Mouse (Mus musculus): ENCODE results near the gene 9130213A22Rik. TPM values are rescaled to one million over a fixed set of nuclear protein-coding genes. Genes with fewer than 3 reads are reported as not detected.

9130213A22Rik gene
- polyA plus RNA-seq, 1 experiment = 1.2 TPM

DNA sequence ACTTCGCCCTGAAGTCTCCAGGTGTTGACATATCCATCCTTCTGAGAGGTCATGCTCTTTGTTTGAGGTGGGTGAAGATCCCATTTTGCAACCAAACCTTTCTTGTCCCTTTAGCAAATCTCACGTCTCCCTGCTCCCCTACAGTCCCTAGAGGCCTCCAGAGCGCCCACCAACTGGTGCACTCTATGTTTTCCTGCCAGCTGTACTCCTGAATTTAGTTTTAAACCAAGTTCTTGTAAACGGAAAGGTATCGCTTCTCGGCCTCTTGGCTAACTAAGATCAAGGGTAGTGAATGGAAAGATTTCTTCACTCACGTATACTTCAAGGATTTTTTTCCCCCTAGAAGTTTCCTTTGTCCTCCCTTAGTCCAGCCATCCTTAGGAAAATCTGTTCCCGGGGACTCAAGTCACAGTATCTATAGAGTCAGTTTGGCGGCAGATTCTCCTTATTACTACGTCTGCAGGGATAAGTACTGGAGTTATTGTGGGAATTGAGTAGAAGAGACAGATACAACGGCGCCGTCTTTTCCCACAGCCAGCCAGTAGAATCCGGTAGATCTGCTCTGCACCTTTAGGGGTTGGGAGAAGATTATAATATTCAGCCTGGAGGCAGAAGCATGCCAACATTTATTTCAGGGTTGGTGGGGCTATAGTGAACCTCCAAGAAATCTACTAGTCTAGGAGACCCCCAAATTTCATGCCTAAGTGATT is 2.8 kb downstream of the 9130213A22Rik start:
- TF ChIP-seq POLR2A (IDR thresholded peaks at IDR 0.05; ENCODE audit: borderline replicate concordance, extremely low read depth, low read depth, low read length) (no peak), CTCF (IDR thresholded peaks at IDR 0.05; ENCODE audit: insufficient read depth, low read length) (no peak)
- Histone ChIP-seq H3K4me1 (ENCODE audit: control insufficient read depth, insufficient read depth, low read length) (peaks cover 3% of the 10 kb centered on the region; the same call in 1 of the 2 replicates), H3K4me3 (replicated peaks; ENCODE audit: extremely low read depth, low read depth, low read length) (no peak overlapping the region)
- DNase-seq = no peak
- 73% methylated on average over 14 of the region's 14 CpGs for WGBS

DNA sequence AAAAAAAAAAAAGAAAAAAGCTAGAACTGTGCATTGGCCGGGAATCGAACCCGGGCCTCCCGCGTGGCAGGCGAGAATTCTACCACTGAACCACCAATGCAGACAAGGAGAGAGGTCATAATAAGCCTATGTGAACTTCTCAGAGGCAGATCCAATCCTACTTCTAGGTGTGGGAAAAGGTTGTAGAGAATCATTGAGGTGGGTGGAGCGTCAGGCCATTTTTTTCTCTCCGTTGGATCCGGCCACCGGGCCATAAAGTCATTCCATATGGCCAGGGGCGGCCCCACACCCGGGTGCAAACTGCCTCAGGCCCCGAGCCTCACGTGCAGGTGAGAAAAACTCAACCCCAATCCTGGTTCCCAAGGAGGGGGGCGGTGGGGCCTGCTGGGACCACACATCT is 3.6 kb downstream of the 9130213A22Rik start:
- peak overlapping the region; percentile 76 for H3K4me3 ChIP-seq (replicated peaks; ENCODE audit: extremely low read depth, low read depth, low read length)
- WGBS = 3% methylated on average over 15 of the region's 15 CpGs
- peak; percentile 84 for DNase-seq
- peaks cover 3% of the 10 kb centered on the region; the same call in 1 of the 2 replicates for H3K4me1 ChIP-seq (ENCODE audit: control insufficient read depth, insufficient read depth, low read length)
- TF ChIP-seq CTCF (IDR thresholded peaks at IDR 0.05; ENCODE audit: insufficient read depth, low read length) (no peak), POLR2A (IDR thresholded peaks at IDR 0.05; ENCODE audit: borderline replicate concordance, extremely low read depth, low read depth, low read length) (no peak)

DNA sequence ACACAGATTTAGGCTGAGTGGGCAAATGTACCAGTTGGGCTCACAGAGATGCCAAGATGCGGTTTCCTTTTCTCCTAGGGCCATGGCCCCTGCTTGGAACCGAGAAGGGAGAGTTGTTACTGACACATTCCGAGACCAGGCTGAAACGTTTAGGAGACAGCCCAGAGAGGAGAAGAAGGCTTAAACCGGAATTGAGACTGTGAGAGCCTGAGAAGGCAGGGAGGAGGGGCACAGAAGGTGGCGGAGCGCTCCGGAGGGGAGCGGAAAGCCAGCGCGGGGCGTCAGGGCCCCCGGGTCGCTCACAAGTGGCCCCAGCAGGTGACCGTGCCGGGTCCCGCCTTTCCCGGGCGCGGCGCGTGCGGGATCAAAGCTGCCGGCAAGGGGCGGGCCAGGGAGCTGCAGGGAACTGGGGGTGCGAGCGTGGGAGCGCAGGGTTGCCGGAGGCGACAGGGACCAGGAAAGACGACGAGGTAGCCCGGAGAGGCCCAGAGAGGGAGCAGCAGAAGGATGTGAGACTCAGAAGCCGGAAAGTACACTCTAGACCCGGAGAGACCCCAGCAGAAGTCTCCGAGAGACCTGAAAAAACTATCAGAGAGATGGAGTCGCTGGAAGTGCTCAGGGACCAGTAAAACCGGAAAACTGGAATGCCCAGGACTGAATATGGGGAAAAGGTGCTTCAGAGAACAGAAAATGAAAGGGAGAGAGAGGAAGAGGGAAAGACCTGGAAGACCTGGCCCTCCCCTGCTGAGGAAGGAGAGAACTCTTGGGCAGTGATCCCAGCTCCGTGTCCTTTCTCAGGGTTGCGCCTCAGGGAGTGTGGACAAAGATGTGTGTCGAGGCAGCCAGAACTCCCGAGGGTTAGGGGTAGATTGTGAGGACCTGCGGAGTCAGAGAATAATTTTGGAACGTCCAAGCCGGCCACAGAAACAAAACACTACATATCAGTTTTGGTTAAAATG is 4.4 kb downstream of the 9130213A22Rik start:
- under 1% methylated on average over 45 of the region's 45 CpGs for WGBS
- H3K4me1 ChIP-seq (ENCODE audit: control insufficient read depth, insufficient read depth, low read length) = peaks cover under 1% of the 10 kb centered on the region; the same call in 1 of the 2 replicates
- TF ChIP-seq CTCF (IDR thresholded peaks at IDR 0.05; ENCODE audit: insufficient read depth, low read length) (no peak), POLR2A (IDR thresholded peaks at IDR 0.05; ENCODE audit: borderline replicate concordance, extremely low read depth, low read depth, low read length) (0 out of 2 replicates have a peak, but pooled peaks have one; percentile 20)
- peak overlapping the region; percentile 76 for H3K4me3 ChIP-seq (replicated peaks; ENCODE audit: extremely low read depth, low read depth, low read length)
- DNase-seq = peak; percentile 80

GRCm38 (mm10) chr11:69116843-69117242 is 5.5 kb downstream of the 9130213A22Rik start:
- no peak for TF ChIP-seq POLR2A (IDR thresholded peaks at IDR 0.05; ENCODE audit: borderline replicate concordance, extremely low read depth, low read depth, low read length)
- no peak for TF ChIP-seq CTCF (IDR thresholded peaks at IDR 0.05; ENCODE audit: insufficient read depth, low read length)
- Histone ChIP-seq H3K4me1 (ENCODE audit: control insufficient read depth, insufficient read depth, low read length) (no peaks in the 10 kb centered on the region), H3K4me3 (replicated peaks; ENCODE audit: extremely low read depth, low read depth, low read length) (no peak overlapping the region)
- WGBS = 53% methylated on average over 5 of the region's 5 CpGs
- DNase-seq = no peak

- DNase-seq = no peak
- Histone ChIP-seq H3K4me3 (replicated peaks; ENCODE audit: extremely low read depth, low read depth, low read length) (no peak overlapping the region), H3K4me1 (ENCODE audit: control insufficient read depth, insufficient read depth, low read length) (peaks cover 4% of the 10 kb centered on the region; the same call in 1 of the 2 replicates)
- 71% methylated on average over 3 of the region's 3 CpGs for WGBS
- no peak for TF ChIP-seq POLR2A (IDR thresholded peaks at IDR 0.05; ENCODE audit: borderline replicate concordance, extremely low read depth, low read depth, low read length)
- TF ChIP-seq CTCF (IDR thresholded peaks at IDR 0.05; ENCODE audit: insufficient read depth, low read length) = no peak
These were observed 7.8 kb downstream of the 9130213A22Rik start for GRCm38 (mm10) chr11:69114621-69115020.

- TF ChIP-seq CTCF (IDR thresholded peaks at IDR 0.05; ENCODE audit: insufficient read depth, low read length) = no peak
- no peak for TF ChIP-seq POLR2A (IDR thresholded peaks at IDR 0.05; ENCODE audit: borderline replicate concordance, extremely low read depth, low read depth, low read length)
- WGBS = 60% methylated on average over 3 of the region's 3 CpGs
These were observed 8.4 kb downstream of the 9130213A22Rik start for GRCm38 (mm10) chr11:69114018-69114417.

GRCm38 (mm10) chr11:69111865-69112264 is 10.5 kb downstream of the 9130213A22Rik start:
- WGBS = 53% methylated on average over 4 of the region's 4 CpGs
- DNase-seq = no peak
- Histone ChIP-seq H3K4me3 (replicated peaks; ENCODE audit: extremely low read depth, low read depth, low read length) (no peak overlapping the region), H3K4me1 (ENCODE audit: control insufficient read depth, insufficient read depth, low read length) (peaks cover 4% of the 10 kb centered on the region; the same call in 1 of the 2 replicates)
- no peak for TF ChIP-seq CTCF (IDR thresholded peaks at IDR 0.05; ENCODE audit: insufficient read depth, low read length)
- TF ChIP-seq POLR2A (IDR thresholded peaks at IDR 0.05; ENCODE audit: borderline replicate concordance, extremely low read depth, low read depth, low read length) = no peak

More at GRCm38 (mm10) chr11:69114018-69114417, 8.4 kb downstream of the 9130213A22Rik start:
- Histone ChIP-seq H3K4me1 (ENCODE audit: control insufficient read depth, insufficient read depth, low read length) (peaks cover 4% of the 10 kb centered on the region; the same call in 1 of the 2 replicates), H3K4me3 (replicated peaks; ENCODE audit: extremely low read depth, low read depth, low read length) (no peak overlapping the region)
- DNase-seq = no peak

- TF ChIP-seq CTCF (IDR thresholded peaks at IDR 0.05; ENCODE audit: insufficient read depth, low read length) (no peak), POLR2A (IDR thresholded peaks at IDR 0.05; ENCODE audit: borderline replicate concordance, extremely low read depth, low read depth, low read length) (no peak)
- H3K4me3 ChIP-seq (replicated peaks; ENCODE audit: extremely low read depth, low read depth, low read length) = peak overlapping the region; percentile 44
- H3K4me1 ChIP-seq (ENCODE audit: control insufficient read depth, insufficient read depth, low read length) = peaks cover 4% of the 10 kb centered on the region; the same call in 1 of the 2 replicates
- DNase-seq = no peak
- 10% methylated on average over 21 of the region's 21 CpGs for WGBS
These were observed 11.2 kb downstream of the 9130213A22Rik start for GRCm38 (mm10) chr11:69111051-69111810.
